Mouse (Mus musculus): ENCODE measurements around the gene Cog5.

Cog5 gene

GRCm38 (mm10) chr12:31984206-31984605 lies 329.5 kb downstream of the Cog5 start:
- no peak for DNase-seq (ENCODE audit: low spot score)

GRCm38 (mm10) chr12:31984664-31985063 lies 330.0 kb downstream of the Cog5 start:
- DNase-seq (ENCODE audit: low spot score): no peak

- DNase-seq (ENCODE audit: low spot score): no peak
Measured at GRCm38 (mm10) chr12:31985738-31986137, 331.1 kb downstream of the Cog5 start.

GRCm38 (mm10) chr12:31986463-31986862 lies 331.8 kb downstream of the Cog5 start:
- no peak for DNase-seq (ENCODE audit: low spot score)
